Mouse (Mus musculus) ES-Bruce4 (cell line): ENCODE measurements around the gene Tubgcp2.

Experiments
- CTCF ChIP-seq: IDR thresholded peaks from one replicate; pipeline ENCODE4 v1.8.1; 2011; ENCODE audit warnings: low read depth, low read length
- EP300 ChIP-seq: IDR thresholded peaks from 2 replicates; pipeline ENCODE4 v1.6.1; 2011; ENCODE audit warnings: low read depth, low read length; ENCODE audit not compliant: insufficient read depth
- POLR2A ChIP-seq: IDR thresholded peaks from one replicate; pipeline ENCODE4 v1.8.1; 2011; ENCODE audit warnings: low read length; ENCODE audit not compliant: insufficient read depth

- TF ChIP-seq CTCF (no peak), POLR2A (no peak), EP300 (peak; percentile 65; the same call in 1 of the 2 replicates)
These were observed 24.7 kb upstream of the Tubgcp2 start for GRCm38 (mm10) chr7:140060936-140061831.
